Mouse (Mus musculus) forebrain, postnatal 0 days (tissue): Measurements from ENCODE around the gene Cnih3. TPM values are rescaled to one million over a fixed set of nuclear protein-coding genes. Genes with fewer than 3 reads are reported as not detected.

Experiments
- ATAC-seq: fragments of 200-750 bp; cut with Nextera tagmentation; 2 replicates; pipeline ENCODE4 v1.8.0; 2017; ENCODE audit warnings: mild to moderate bottlenecking, moderate library complexity
- DNase-seq: peaks from one replicate; pipeline ENCODE4 v3.0.0-alpha.2; 2015
- H3K27ac ChIP-seq: fragments of 300-500 bp; sonication (generic); 2 replicates; pipeline ENCODE4 v1.5.1; 2014; ENCODE audit warnings: low read depth, mild to moderate bottlenecking, antibody characterized with exemption, low read length, moderate library complexity, mixed read lengths
- H3K27me3 ChIP-seq: fragments of 300-500 bp; sonication (generic); 2 replicates; pipeline ENCODE4 v1.6.1; 2014; ENCODE audit warnings: mild to moderate bottlenecking, low read length, mixed read lengths; ENCODE audit not compliant: insufficient read depth
- H3K36me3 ChIP-seq: fragments of 300-500 bp; sonication (generic); 2 replicates; pipeline ENCODE4 v1.6.1; 2014; ENCODE audit warnings: mild to moderate bottlenecking, moderate library complexity; ENCODE audit not compliant: insufficient read depth
- H3K4me1 ChIP-seq: fragments of 300-500 bp; sonication (generic); 2 replicates; pipeline ENCODE4 v1.6.1; 2014; ENCODE audit warnings: antibody characterized with exemption; ENCODE audit not compliant: insufficient read depth
- H3K4me2 ChIP-seq: fragments of 300-500 bp; sonication (generic); 2 replicates; pipeline ENCODE4 v1.6.1; 2014; ENCODE audit warnings: low read depth, mild to moderate bottlenecking, moderate library complexity
- H3K4me3 ChIP-seq: fragments of 300-500 bp; sonication (generic); 2 replicates; pipeline ENCODE4 v1.5.1; 2014; ENCODE audit warnings: low read depth, low read length, mixed read lengths
- H3K9ac ChIP-seq: fragments of 300-500 bp; sonication (generic); 2 replicates; pipeline ENCODE4 v1.6.1; 2014; ENCODE audit warnings: mild to moderate bottlenecking
- H3K9me3 ChIP-seq: fragments of 300-500 bp; sonication (generic); 2 replicates; pipeline ENCODE4 v1.6.1; 2016; ENCODE audit warnings: low read length
- CTCF ChIP-seq: sonication (generic); IDR thresholded peaks from 2 replicates; pipeline ENCODE4 v1.5.1; 2016; ENCODE audit warnings: antibody characterized with exemption, control low read depth, low read depth
- WGBS: fragments of 180-500 bp; shearing (Covaris S2); extraction: QIAGEN DNeasy Blood & Tissue Kit; methylation state at CpG from one replicate; pipeline ENCODE4 v1.1.7; 2014; 5-methylcytosine and 5-hydroxymethylcytosine counted together
- polyA plus RNA-seq: library from polyadenylated mRNA; unstranded; fragments of >200 nt; fragmentation: Nextera tagmentation; extraction: Ambion mirVana; gene quantifications from 2 replicates; pipeline ENCODE4 v1.2.1, GENCODE M21; 2015
- total RNA-seq: library from RNA; depleted of rRNA; stranded (reverse); fragments of >200 nt; gene quantifications from 2 replicates; pipeline ENCODE4 v1.2.3, GENCODE M21; 2014; rRNA removed

Gene Cnih3
- 62.4 and 80.8 TPM in 2 replicates for total RNA-seq
- 31.1 and 49.3 TPM in 2 replicates for polyA plus RNA-seq

DNA sequence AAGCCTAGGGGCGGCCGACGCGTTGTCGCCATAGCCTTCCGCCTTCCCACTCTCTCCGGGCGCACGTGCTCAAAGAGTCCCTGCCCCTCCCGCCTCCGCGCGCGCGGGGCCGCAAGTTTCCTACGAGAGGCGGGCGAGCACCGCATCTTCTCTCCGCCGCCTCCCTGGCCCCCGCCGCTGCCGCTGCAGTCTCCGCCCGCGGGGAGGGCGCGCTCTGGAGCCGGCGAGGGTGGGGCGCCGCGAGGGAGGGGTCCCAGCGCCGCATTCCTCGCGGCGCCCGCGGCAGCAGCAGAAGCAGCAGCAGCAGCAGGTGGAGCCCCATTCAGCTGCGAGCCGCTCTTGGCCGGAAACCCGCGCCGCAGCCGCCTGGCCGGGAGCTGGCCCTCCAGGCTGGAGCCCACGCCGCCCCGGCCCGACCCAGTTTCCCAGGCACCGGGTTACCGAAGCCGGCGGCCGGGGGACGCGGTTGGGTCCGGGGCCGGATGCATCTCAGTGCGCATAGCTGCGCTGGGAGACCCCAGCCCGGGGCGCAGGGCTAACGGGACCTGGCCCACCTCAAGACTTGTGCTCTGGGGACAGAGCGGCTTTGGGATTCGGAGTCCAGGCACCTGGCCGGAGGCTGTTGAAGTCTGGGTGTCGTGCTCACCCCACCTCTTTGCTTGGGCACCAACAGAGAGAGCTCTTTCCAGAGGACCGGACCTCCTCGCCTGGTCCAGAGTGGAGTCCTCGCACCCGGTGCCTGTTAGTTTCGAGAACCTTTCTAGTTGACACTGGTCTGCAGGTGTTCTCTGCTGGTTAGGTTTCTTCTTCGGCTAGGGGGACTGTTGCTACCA is at the start of gene Cnih3:
Cnih3 (plus strand) TSS at position 262 of the 833 bp plus-strand sequence.
- peak; percentile 83 for ATAC-seq
- TF ChIP-seq CTCF, result 0 out of 2 replicates have a peak, but pooled peaks have one; percentile 3
- H3K36me3 ChIP-seq, result no peaks in the 10 kb centered on the region
- H3K27ac ChIP-seq, result peak within 1 kb of the TSS; percentile 35; the same call in 1 of the 2 replicates
- peak; percentile 77 for DNase-seq
- H3K9me3 ChIP-seq, result no peaks in the 10 kb centered on the region
- WGBS, result under 1% methylated on average over 75 of the region's 78 CpGs
- H3K4me3 ChIP-seq, result peak within 1 kb of the TSS; percentile 66
- H3K4me2 ChIP-seq, result peak within 1 kb of the TSS; percentile 98
- H3K4me1 ChIP-seq, result peaks cover 7% of the 10 kb centered on the region
- H3K27me3 ChIP-seq, result no peaks in the 10 kb centered on the region
- peak within 1 kb of the TSS; percentile 64 for H3K9ac ChIP-seq

- no peak overlapping the region for H3K4me3 ChIP-seq
- DNase-seq (no peak), ATAC-seq (no peak)
- H3K9me3 ChIP-seq, result no peaks in the 10 kb centered on the region
- H3K4me1 ChIP-seq, result no peaks in the 10 kb centered on the region
- no peak overlapping the region for H3K27ac ChIP-seq
- H3K27me3 ChIP-seq, result no peaks in the 10 kb centered on the region
- TF ChIP-seq CTCF, result no peak
- WGBS, result 49% methylated on average over 3 of the region's 3 CpGs
- H3K9ac ChIP-seq, result no peak overlapping the region
- H3K36me3 ChIP-seq, result no peaks in the 10 kb centered on the region
- H3K4me2 ChIP-seq, result no peak overlapping the region
Measured at GRCm38 (mm10) chr1:181307981-181308380, 44.4 kb upstream of the Cnih3 start.

GRCm38 (mm10) chr1:181310712-181311111 is 41.7 kb upstream of the Cnih3 start:
- no peak overlapping the region for H3K27ac ChIP-seq
- ATAC-seq (no peak), DNase-seq (no peak)
- H3K4me3 ChIP-seq, result no peak overlapping the region
- 92% methylated on average over 5 of the region's 5 CpGs for WGBS
- H3K4me2 ChIP-seq, result no peak overlapping the region
- H3K9ac ChIP-seq, result no peak overlapping the region
- no peak for TF ChIP-seq CTCF
- no peaks in the 10 kb centered on the region for H3K36me3 ChIP-seq
- no peaks in the 10 kb centered on the region for H3K27me3 ChIP-seq
- H3K4me1 ChIP-seq, result no peaks in the 10 kb centered on the region
- H3K9me3 ChIP-seq, result no peaks in the 10 kb centered on the region

- Histone ChIP-seq H3K27me3 (no peaks in the 10 kb centered on the region), H3K4me1 (no peaks in the 10 kb centered on the region), H3K4me3 (no peak overlapping the region), H3K36me3 (no peaks in the 10 kb centered on the region), H3K9ac (no peak overlapping the region), H3K27ac (no peak overlapping the region), H3K4me2 (no peak overlapping the region), H3K9me3 (no peaks in the 10 kb centered on the region)
- DNase-seq (no peak), ATAC-seq (no peak)
- TF ChIP-seq CTCF, result no peak
- WGBS, result 94% methylated on average over 15 of the region's 15 CpGs
Measured at GRCm38 (mm10) chr1:181312115-181313045, 40.0 kb upstream of the Cnih3 start.

DNA sequence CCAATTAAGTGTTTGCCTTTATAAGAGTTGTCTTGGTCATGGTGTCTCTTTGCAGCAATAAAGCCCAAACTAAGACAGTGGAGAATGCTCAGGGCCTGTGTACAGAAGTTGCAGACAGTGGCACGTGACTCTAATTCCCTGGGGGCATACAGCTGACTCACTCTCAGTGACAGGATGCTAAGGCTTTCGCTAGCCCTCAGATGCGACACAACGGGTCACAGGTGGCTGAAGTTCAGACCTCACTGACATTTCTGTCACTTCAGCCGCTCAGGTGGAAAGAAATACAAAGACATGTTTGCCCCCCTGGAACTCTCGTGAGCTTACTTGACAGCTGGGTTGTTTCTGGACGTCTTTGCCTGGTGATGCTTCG is 39.4 kb upstream of the Cnih3 start:
- no peak overlapping the region for H3K4me3 ChIP-seq
- no peak overlapping the region for H3K27ac ChIP-seq
- no peak overlapping the region for H3K9ac ChIP-seq
- H3K4me2 ChIP-seq, result no peak overlapping the region
- DNase-seq (no peak), ATAC-seq (no peak)
- no peaks in the 10 kb centered on the region for H3K36me3 ChIP-seq
- H3K4me1 ChIP-seq, result no peaks in the 10 kb centered on the region
- H3K27me3 ChIP-seq, result no peaks in the 10 kb centered on the region
- H3K9me3 ChIP-seq, result no peaks in the 10 kb centered on the region
- WGBS, result 88% methylated on average over 8 of the region's 8 CpGs
- TF ChIP-seq CTCF, result no peak

- Histone ChIP-seq H3K4me1 (no peaks in the 10 kb centered on the region), H3K27ac (no peak overlapping the region), H3K9me3 (no peaks in the 10 kb centered on the region), H3K36me3 (no peaks in the 10 kb centered on the region), H3K4me3 (no peak overlapping the region), H3K27me3 (no peaks in the 10 kb centered on the region), H3K4me2 (no peak overlapping the region), H3K9ac (no peak overlapping the region)
- TF ChIP-seq CTCF, result no peak
- WGBS, result 70% methylated on average over 10 of the region's 10 CpGs
- ATAC-seq, result no peak
- no peak for DNase-seq
Measured at GRCm38 (mm10) chr1:181314301-181314700, 38.1 kb upstream of the Cnih3 start.
